Mouse (Mus musculus) liver, embryonic 14.5 days (tissue): Measurements from ENCODE around the gene Sgk1. TPM values are rescaled to one million over a fixed set of nuclear protein-coding genes. Genes with fewer than 3 reads are reported as not detected.
"Not testable (repeated sequence)": the region's sequence is repeated elsewhere in the genome, so short reads cannot be mapped to it uniquely, and the experiment has no call there.

Experiments
- ATAC-seq: fragments of 200-750 bp; cut with Nextera tagmentation; 2 replicates; pipeline ENCODE4 v1.8.0; 2017; ENCODE audit warnings: moderate number of reproducible peaks, mild to moderate bottlenecking, moderate library complexity; ENCODE audit not compliant: insufficient read depth
- DNase-seq, 3 experiments: peaks; one replicate each; pipeline ENCODE4 v3.0.0-alpha.2; 2012 to 2013; ENCODE audit warnings: low read depth in 3 of 3, low spot score in 3 of 3
- H3K27ac ChIP-seq: fragments of 300-500 bp; sonication (generic); 2 replicates; pipeline ENCODE4 v1.5.1; 2014; ENCODE audit warnings: moderate library complexity, mild to moderate bottlenecking, control low read depth, inconsistent platforms
- H3K27me3 ChIP-seq: fragments of 300-500 bp; sonication (generic); 2 replicates; pipeline ENCODE4 v1.6.1; 2014; ENCODE audit warnings: mild to moderate bottlenecking, low read length, moderate library complexity; ENCODE audit not compliant: control insufficient read depth, insufficient read depth
- H3K36me3 ChIP-seq: fragments of 300-500 bp; sonication (generic); replicated peaks from 2 replicates; pipeline ENCODE4 v1.6.1; 2014; ENCODE audit warnings: low read depth; ENCODE audit not compliant: control insufficient read depth, insufficient read depth
- H3K4me1 ChIP-seq, 2 experiments: fragments of 200-500 bp in 1 of 2; fragments of 300-500 bp in 1 of 2; sonication (generic) in 1 of 2; replicated peaks; 2 replicates each; pipeline ENCODE4 v1.6.1; 2012 to 2014; ENCODE audit warnings: antibody characterized with exemption in 1 of 2, inconsistent platforms in 1 of 2, low read length in 1 of 2; ENCODE audit not compliant: control insufficient read depth in 2 of 2, insufficient read depth in 2 of 2
- H3K4me2 ChIP-seq: fragments of 300-500 bp; sonication (generic); 2 replicates; pipeline ENCODE4 v1.6.1; 2014; ENCODE audit warnings: low read depth, mild to moderate bottlenecking, control low read depth, moderate library complexity
- H3K4me3 ChIP-seq, 2 experiments: fragments of 200-500 bp in 1 of 2; fragments of 300-500 bp in 1 of 2; sonication (generic) in 1 of 2; 2 replicates each; pipeline ENCODE4 v1.5.1; 2012 to 2014; ENCODE audit warnings: low read depth in 2 of 2, low read length in 2 of 2, mild to moderate bottlenecking in 2 of 2, control low read depth in 1 of 2, inconsistent platforms in 1 of 2, moderate library complexity in 1 of 2; ENCODE audit not compliant: insufficient read depth in 1 of 2
- H3K9ac ChIP-seq: fragments of 300-500 bp; sonication (generic); replicated peaks from 2 replicates; pipeline ENCODE4 v1.6.1; 2014; ENCODE audit warnings: mild to moderate bottlenecking, control low read depth, moderate library complexity
- H3K9me3 ChIP-seq: fragments of 300-500 bp; sonication (generic); 2 replicates; pipeline ENCODE4 v1.6.1; 2016; ENCODE audit warnings: low read length, mixed read lengths; ENCODE audit not compliant: control insufficient read depth
- CTCF ChIP-seq: IDR thresholded peaks from 2 replicates; pipeline ENCODE4 v1.5.1; 2016; ENCODE audit warnings: antibody characterized with exemption, low read depth, control low read depth
- WGBS: fragments of 180-500 bp; shearing (Covaris S2); extraction: QIAGEN DNeasy Blood & Tissue Kit; methylation state at CpG from one replicate; pipeline ENCODE4 v1.1.7; 2014; ENCODE audit not compliant: insufficient replicate concordance; 5-methylcytosine and 5-hydroxymethylcytosine counted together
- polyA plus RNA-seq, 2 experiments: library from polyadenylated mRNA; depleted of rRNA in 1 of 2; stranded (reverse) in 1 of 2; unstranded in 1 of 2; fragments of >200 nt; fragmentation: Nextera tagmentation in 1 of 2; extraction: Ambion mirVana in 1 of 2; gene quantifications; 2 replicates each; pipeline versions ENCODE4 v1.2.1 to v1.2.3; 2012 to 2014

Gene Sgk1
- polyA plus RNA-seq, 2 experiments: 5.3 to 10.3 TPM

- H3K36me3 ChIP-seq, DNase-seq, H3K4me1 ChIP-seq, H3K27ac ChIP-seq, ATAC-seq, H3K4me3 ChIP-seq, H3K4me2 ChIP-seq, H3K9ac ChIP-seq, H3K9me3 ChIP-seq, H3K27me3 ChIP-seq: not testable (repeated sequence)
- peak; percentile 60 for TF ChIP-seq CTCF
- WGBS: 3% methylated on average over 3 of the region's 3 CpGs
Measured at GRCm38 (mm10) chr10:22036256-22036655, 154.3 kb downstream of the Sgk1 start.

Other genes with a start within 250 kb of the Sgk1 start
- gene 4930444G20Rik, start 185.9 kb downstream of the Sgk1 start, polyA plus RNA-seq (2012; rRNA removed): not detected in 2 replicates
- not detected in 2 replicates for gene 4930444G20Rik, start 185.9 kb downstream of the Sgk1 start, polyA plus RNA-seq (2014; fragmentation: Nextera tagmentation; extraction: Ambion mirVana)